Mouse (Mus musculus): ENCODE measurements at regions not wholly inside any gene's neighbourhood (a gene's known extent, or its start where the extent isn't known, plus 50 kb on each side); places are given as distances from the start of the nearest gene placed in this dataset.
A peak's percentile ranks its signal among the peaks of the same experiment; 100 is the strongest.

DNA sequence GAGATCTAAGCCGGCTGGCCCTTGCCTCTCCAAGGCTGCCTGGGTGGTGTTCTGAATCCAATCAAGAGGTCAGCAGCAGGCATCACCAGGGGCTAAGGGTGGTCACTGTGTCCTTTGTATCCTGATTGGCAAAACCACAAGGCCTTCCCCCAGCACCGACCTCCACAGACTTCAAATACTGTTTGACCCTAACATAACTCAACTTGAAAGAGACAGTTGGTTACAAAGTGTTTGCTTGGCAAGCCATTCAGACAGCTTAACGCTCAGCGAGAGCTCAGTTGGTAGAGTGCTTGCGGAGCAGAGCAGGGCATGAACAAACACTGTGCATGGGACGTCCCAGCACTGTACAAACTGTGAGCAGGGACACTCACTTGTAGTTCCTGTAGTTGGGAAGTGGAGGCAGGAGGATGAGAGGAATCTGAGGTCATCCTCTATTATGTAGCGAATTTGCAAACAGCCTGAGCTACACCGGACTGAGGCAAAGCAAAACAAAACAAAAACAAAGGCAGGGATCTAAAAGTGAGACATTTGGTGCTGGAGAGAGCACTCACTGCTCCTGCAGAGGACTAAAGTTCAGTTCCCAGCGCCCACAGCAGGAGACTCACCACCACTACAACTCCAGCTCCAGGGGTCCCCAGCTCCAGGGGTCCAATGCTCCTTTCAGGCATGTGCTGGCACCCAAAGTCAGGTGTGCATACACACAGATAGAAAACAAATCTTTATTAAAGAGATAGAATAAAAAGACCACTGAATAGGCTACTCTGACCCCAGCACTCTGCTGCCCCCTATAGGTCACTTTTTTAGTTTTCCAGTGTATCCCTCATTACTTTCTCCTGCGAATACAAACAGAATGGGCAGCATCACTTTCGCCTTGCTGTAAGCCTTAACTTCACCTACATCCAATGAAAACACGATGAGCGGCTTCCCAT, 273.5 kb downstream of the Prex1 start:
- H3K4me2 ChIP-seq: no peak overlapping the region
- H3K27ac ChIP-seq (ENCODE audit: low read depth): no peak overlapping the region
- DNase-seq: peak; percentile 82
- H3K27me3 ChIP-seq (ENCODE audit: insufficient read depth, low read length): no peaks in the 10 kb centered on the region
- no peaks in the 10 kb centered on the region for H3K36me3 ChIP-seq (ENCODE audit: insufficient read depth)
- H3K9ac ChIP-seq: no peak overlapping the region
- 44% methylated on average over 13 of the region's 13 CpGs for WGBS
- TF ChIP-seq CTCF (IDR thresholded peaks at IDR 0.05; ENCODE audit: low read depth): peak; percentile 71
- no peak overlapping the region for H3K4me3 ChIP-seq (ENCODE audit: low read depth, low read length)
- H3K4me1 ChIP-seq (ENCODE audit: insufficient read depth): peaks cover 9% of the 10 kb centered on the region; the same call in 1 of the 2 replicates
- ATAC-seq (ENCODE audit: insufficient read depth): peak; percentile 40; the same call in 1 of the 2 replicates
- H3K9me3 ChIP-seq (ENCODE audit: low read depth, low read length): no peaks in the 10 kb centered on the region

DNA sequence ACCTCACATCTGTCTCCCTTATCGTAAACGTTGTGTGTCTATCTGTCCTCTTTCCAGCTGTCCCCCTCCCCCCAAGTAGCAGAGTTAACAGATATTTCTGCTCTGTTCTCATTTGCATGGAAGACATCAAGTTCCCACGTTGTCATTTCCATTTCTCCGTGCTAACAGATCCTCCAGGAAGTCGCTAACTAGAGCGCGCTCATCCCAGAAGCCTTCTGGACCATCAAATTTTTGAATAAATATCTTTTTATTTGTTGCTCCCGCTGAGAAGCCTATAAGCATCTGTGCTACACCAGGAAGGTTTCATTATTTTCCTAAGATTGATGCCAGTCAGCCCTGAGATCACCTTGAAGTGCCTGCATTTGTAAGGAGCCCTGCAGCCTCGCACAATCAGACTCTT, 275.4 kb downstream of the Prex1 start:
- no peak overlapping the region for H3K27ac ChIP-seq (ENCODE audit: low read depth)
- 62% methylated on average over 9 of the region's 9 CpGs for WGBS
- H3K9me3 ChIP-seq (ENCODE audit: low read depth, low read length): no peaks in the 10 kb centered on the region
- no peak overlapping the region for H3K9ac ChIP-seq
- no peak overlapping the region for H3K4me2 ChIP-seq
- no peak overlapping the region for H3K4me3 ChIP-seq (ENCODE audit: low read depth, low read length)
- DNase-seq (no peak), ATAC-seq (ENCODE audit: insufficient read depth) (no peak)
- peaks cover 9% of the 10 kb centered on the region; the same call in 1 of the 2 replicates for H3K4me1 ChIP-seq (ENCODE audit: insufficient read depth)
- no peaks in the 10 kb centered on the region for H3K27me3 ChIP-seq (ENCODE audit: insufficient read depth, low read length)
- no peaks in the 10 kb centered on the region for H3K36me3 ChIP-seq (ENCODE audit: insufficient read depth)
- TF ChIP-seq CTCF (IDR thresholded peaks at IDR 0.05; ENCODE audit: low read depth): no peak

DNA sequence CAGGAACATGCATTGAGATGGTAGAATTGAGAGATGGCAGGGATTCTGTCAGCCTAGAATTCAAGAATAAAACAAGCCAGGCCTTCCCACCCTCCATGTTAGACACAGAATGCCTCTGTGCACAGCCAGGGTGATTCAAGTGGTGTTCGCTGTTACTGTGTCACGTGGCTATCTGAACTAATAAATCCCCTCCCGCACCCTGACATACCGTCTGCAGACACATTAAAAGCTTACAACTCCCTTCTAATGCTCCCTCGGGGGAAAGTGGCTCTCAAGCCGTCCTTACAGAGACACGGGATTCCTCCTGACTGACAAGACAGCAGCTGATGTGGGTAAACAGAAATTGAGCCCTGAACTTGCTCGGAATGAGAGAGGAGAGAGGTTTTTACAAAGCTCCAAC, 279.1 kb downstream of the Prex1 start:
- no peak for TF ChIP-seq CTCF (IDR thresholded peaks at IDR 0.05; ENCODE audit: low read depth)
- Histone ChIP-seq H3K4me3 (ENCODE audit: low read depth, low read length) (no peak overlapping the region), H3K27me3 (ENCODE audit: insufficient read depth, low read length) (no peaks in the 10 kb centered on the region), H3K4me1 (ENCODE audit: insufficient read depth) (peaks cover 7% of the 10 kb centered on the region; the same call in 1 of the 2 replicates), H3K36me3 (ENCODE audit: insufficient read depth) (no peaks in the 10 kb centered on the region), H3K27ac (ENCODE audit: low read depth) (peak overlapping the region; percentile 7; the same call in 1 of the 2 replicates), H3K9me3 (ENCODE audit: low read depth, low read length) (no peaks in the 10 kb centered on the region), H3K4me2 (no peak overlapping the region), H3K9ac (no peak overlapping the region)
- DNase-seq (no peak), ATAC-seq (ENCODE audit: insufficient read depth) (no peak)
- WGBS: 20% methylated on average over 8 of the region's 8 CpGs

DNA sequence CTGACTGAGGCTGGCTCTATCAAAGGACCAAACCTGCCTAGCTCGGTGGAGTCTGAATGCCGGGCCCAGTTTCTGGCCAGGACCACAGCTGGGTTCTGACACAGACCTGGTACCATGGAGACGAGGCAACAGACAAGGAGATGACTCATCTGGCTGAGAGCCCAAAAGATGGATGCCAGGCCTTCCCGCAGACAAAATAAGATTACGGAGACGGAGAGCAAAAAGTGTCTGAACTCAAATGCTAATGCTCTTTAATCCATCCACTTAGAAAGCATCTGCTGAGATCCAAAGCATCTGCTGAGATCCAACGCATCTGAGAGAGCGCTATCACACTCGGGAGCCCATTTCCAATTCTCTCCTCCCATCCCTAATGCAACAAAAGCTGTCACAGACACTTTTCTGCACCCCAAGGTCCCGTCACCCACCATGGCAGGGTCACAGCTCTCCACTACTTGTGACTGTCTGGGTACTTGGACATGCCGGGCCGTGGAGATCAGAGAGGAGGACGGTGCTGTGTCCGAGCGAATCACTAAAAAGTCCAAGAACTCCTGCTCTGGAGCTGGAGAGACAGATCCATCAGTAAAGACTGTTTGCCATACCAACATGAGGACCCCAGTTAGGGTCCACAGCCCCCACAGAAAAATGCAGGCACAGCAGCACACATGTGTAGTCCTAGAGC, 278.3 kb upstream of the Sulf2 start:
- ATAC-seq (ENCODE audit: insufficient read depth) (peak; percentile 64; the same call in 1 of the 2 replicates), DNase-seq (peak; percentile 69)
- Histone ChIP-seq H3K27me3 (ENCODE audit: insufficient read depth, low read length) (no peaks in the 10 kb centered on the region), H3K36me3 (ENCODE audit: insufficient read depth) (no peaks in the 10 kb centered on the region), H3K9me3 (ENCODE audit: low read depth, low read length) (no peaks in the 10 kb centered on the region), H3K4me1 (ENCODE audit: insufficient read depth) (0 out of 2 replicates have a peak, but pooled peaks cover 2% of the 10 kb centered on the region), H3K9ac (no peak overlapping the region), H3K4me3 (ENCODE audit: low read depth, low read length) (no peak overlapping the region), H3K4me2 (no peak overlapping the region), H3K27ac (ENCODE audit: low read depth) (peak overlapping the region; percentile 70; the same call in 1 of the 2 replicates)
- no peak for TF ChIP-seq CTCF (IDR thresholded peaks at IDR 0.05; ENCODE audit: low read depth)
- 59% methylated on average over 15 of the region's 15 CpGs for WGBS

DNA sequence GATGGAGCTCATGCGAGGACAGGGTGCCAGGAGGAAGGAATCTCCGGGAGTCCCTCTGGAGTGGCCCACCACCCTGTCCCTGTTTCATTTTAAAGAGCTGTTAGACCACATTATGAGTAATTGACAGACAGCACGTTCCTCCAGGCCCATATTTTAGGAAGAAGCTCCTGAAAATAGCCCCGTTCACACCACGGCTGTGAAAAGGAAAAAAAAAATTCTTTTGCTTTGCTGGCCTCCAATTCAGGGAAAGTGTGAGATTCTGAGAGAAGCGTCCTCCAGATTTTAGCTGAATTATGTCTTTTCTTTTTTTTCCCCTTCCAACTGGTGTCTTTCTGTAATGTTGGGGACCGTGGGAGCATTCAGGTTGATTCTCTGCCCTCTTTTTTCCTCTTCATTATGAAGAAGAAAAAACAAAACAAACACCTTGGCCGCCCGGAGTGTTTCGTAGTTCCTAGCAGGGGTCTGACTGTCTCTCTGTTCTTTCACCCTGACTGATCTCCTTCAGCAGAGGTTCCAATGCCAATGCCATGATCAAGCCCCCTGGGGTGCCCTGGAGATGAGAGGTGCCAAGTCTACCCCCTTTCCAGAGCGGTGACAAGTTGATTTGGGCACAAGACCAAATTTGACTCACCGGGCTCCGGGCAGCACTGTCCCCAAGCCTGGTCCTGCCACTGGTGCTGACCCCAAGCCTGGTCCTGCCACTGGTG, 277.6 kb upstream of the Sulf2 start:
- no peaks in the 10 kb centered on the region for H3K36me3 ChIP-seq (ENCODE audit: insufficient read depth)
- 0 out of 2 replicates have a peak, but pooled peaks cover 2% of the 10 kb centered on the region for H3K4me1 ChIP-seq (ENCODE audit: insufficient read depth)
- no peaks in the 10 kb centered on the region for H3K9me3 ChIP-seq (ENCODE audit: low read depth, low read length)
- no peak for ATAC-seq (ENCODE audit: insufficient read depth)
- H3K27ac ChIP-seq (ENCODE audit: low read depth): peak overlapping the region; percentile 32; the same call in 1 of the 2 replicates
- H3K9ac ChIP-seq: no peak overlapping the region
- H3K27me3 ChIP-seq (ENCODE audit: insufficient read depth, low read length): no peaks in the 10 kb centered on the region
- no peak for DNase-seq
- WGBS: 70% methylated on average over 13 of the region's 13 CpGs
- H3K4me2 ChIP-seq: no peak overlapping the region
- TF ChIP-seq CTCF (IDR thresholded peaks at IDR 0.05; ENCODE audit: low read depth): no peak
- no peak overlapping the region for H3K4me3 ChIP-seq (ENCODE audit: low read depth, low read length)

DNA sequence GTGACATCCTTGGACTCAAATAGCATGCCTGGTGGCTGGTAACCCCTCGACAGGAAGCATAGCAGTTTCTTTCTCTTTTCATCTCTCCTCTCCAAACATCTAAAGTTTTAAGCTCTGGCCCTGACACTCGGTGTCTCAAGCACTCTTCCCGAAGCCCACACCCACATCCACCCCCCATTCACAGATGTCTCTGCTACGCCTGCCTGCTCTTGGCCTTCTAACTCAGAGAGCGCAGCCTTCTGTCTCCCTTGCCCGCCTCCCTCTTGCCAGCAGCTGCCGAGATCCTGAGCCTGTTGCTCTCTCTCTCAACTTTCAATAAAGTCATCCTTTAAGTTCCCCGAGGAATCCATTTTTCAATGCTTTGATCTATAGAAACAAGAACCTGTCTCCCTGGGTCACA, 277.1 kb upstream of the Sulf2 start:
- no peaks in the 10 kb centered on the region for H3K36me3 ChIP-seq (ENCODE audit: insufficient read depth)
- H3K9ac ChIP-seq: no peak overlapping the region
- DNase-seq: no peak
- no peak overlapping the region for H3K4me2 ChIP-seq
- H3K9me3 ChIP-seq (ENCODE audit: low read depth, low read length): no peaks in the 10 kb centered on the region
- WGBS: 42% methylated on average over 8 of the region's 8 CpGs
- H3K4me3 ChIP-seq (ENCODE audit: low read depth, low read length): no peak overlapping the region
- no peaks in the 10 kb centered on the region for H3K27me3 ChIP-seq (ENCODE audit: insufficient read depth, low read length)
- ATAC-seq (ENCODE audit: insufficient read depth): no peak
- peaks cover 3% of the 10 kb centered on the region for H3K4me1 ChIP-seq (ENCODE audit: insufficient read depth)
- no peak for TF ChIP-seq CTCF (IDR thresholded peaks at IDR 0.05; ENCODE audit: low read depth)
- no peak overlapping the region for H3K27ac ChIP-seq (ENCODE audit: low read depth)
